Mouse (Mus musculus) limb, embryonic 14.5 days (tissue): ENCODE measurements around the gene Tex22. TPM values are rescaled to one million over a fixed set of nuclear protein-coding genes. Genes with fewer than 3 reads are reported as not detected.

Experiments used
- ATAC-seq: fragments of 200-750 bp; cut with Nextera tagmentation; 2 replicates; pipeline ENCODE4 v1.8.0; 2017; ENCODE audit warnings: low read depth, moderate number of reproducible peaks, moderate TSS enrichment; ENCODE audit not compliant: low FRiP score
- DNase-seq: peaks from one replicate; pipeline ENCODE4 v3.0.0-alpha.2; 2015; ENCODE audit warnings: low spot score
- H3K27ac ChIP-seq: fragments of 300-500 bp; sonication (generic); replicated peaks from 2 replicates; pipeline ENCODE4 v1.5.1; 2014; ENCODE audit warnings: low read depth, mild to moderate bottlenecking, low read length, moderate library complexity, mixed read lengths
- H3K27me3 ChIP-seq: fragments of 300-500 bp; sonication (generic); 2 replicates; pipeline ENCODE4 v1.6.1; 2014; ENCODE audit warnings: low read length, mixed read lengths; ENCODE audit not compliant: control insufficient read depth, insufficient read depth
- H3K36me3 ChIP-seq: fragments of 300-500 bp; sonication (generic); 2 replicates; pipeline ENCODE4 v1.6.1; 2014; ENCODE audit warnings: mild to moderate bottlenecking, low read length, moderate library complexity, mixed read lengths; ENCODE audit not compliant: control insufficient read depth, insufficient read depth
- H3K4me1 ChIP-seq: fragments of 300-500 bp; sonication (generic); 2 replicates; pipeline ENCODE4 v1.6.1; 2014; ENCODE audit warnings: antibody characterized with exemption, low read length, mixed read lengths; ENCODE audit not compliant: control insufficient read depth, insufficient read depth
- H3K4me2 ChIP-seq: fragments of 300-500 bp; sonication (generic); replicated peaks from 2 replicates; pipeline ENCODE4 v1.6.1; 2014; ENCODE audit warnings: low read depth, mild to moderate bottlenecking, low read length, moderate library complexity; ENCODE audit not compliant: severe bottlenecking
- H3K4me3 ChIP-seq: fragments of 300-500 bp; sonication (generic); replicated peaks from 2 replicates; pipeline ENCODE4 v1.5.1; 2014; ENCODE audit warnings: low read length
- H3K9ac ChIP-seq: fragments of 300-500 bp; sonication (generic); 2 replicates; pipeline ENCODE4 v1.6.1; 2014; ENCODE audit warnings: mild to moderate bottlenecking, low read depth, low read length, moderate library complexity; ENCODE audit not compliant: severe bottlenecking
- H3K9me3 ChIP-seq: fragments of 300-500 bp; sonication (generic); 2 replicates; pipeline ENCODE4 v1.6.1; 2016; ENCODE audit warnings: low read length; ENCODE audit not compliant: control insufficient read depth
- POLR2A ChIP-seq: fragments of 200-500 bp; IDR thresholded peaks from 2 replicates; pipeline ENCODE4 v1.8.0; 2012; ENCODE audit warnings: inconsistent platforms, mild to moderate bottlenecking, moderate library complexity, borderline replicate concordance; ENCODE audit not compliant: insufficient read depth, insufficient read length; ENCODE audit errors: extremely low read depth
- WGBS: fragments of 180-500 bp; shearing (Covaris S2); extraction: QIAGEN DNeasy Blood & Tissue Kit; methylation state at CpG from one replicate; pipeline ENCODE4 v1.1.7; 2014; 5-methylcytosine and 5-hydroxymethylcytosine counted together
- polyA plus RNA-seq, 2 experiments: library from polyadenylated mRNA; depleted of rRNA in 1 of 2; stranded (reverse) in 1 of 2; unstranded in 1 of 2; fragments of >200 nt; fragmentation: Nextera tagmentation in 1 of 2; extraction: Ambion mirVana in 1 of 2; gene quantifications; 2 replicates each; pipeline versions ENCODE4 v1.2.1 to v1.2.3; 2012 to 2014

Gene Tex22
- polyA plus RNA-seq, 2 experiments = 0.13 TPM; not detected in 1

GRCm38 (mm10) chr12:113097749-113098281, 23.5 kb downstream of the Tex22 start, which contains the start of gene Mta1:
Gene Mta1, plus strand, starts transcription at chr12:113098278.
- Histone ChIP-seq H3K9ac (peak within 1 kb of the TSS; percentile 99), H3K4me2 (peak within 1 kb of the TSS; percentile 94), H3K4me3 (peak within 1 kb of the TSS; percentile 98), H3K36me3 (0 out of 2 replicates have a peak, but pooled peaks cover 7% of the 10 kb centered on the region), H3K27ac (peak within 1 kb of the TSS; percentile 86), H3K9me3 (no peaks in the 10 kb centered on the region), H3K27me3 (no peaks in the 10 kb centered on the region), H3K4me1 (peaks cover 26% of the 10 kb centered on the region)
- 0 out of 2 replicates have a peak, but pooled peaks have one; percentile 43 for TF ChIP-seq POLR2A
- WGBS = 5% methylated on average over 19 of the region's 53 CpGs
- ATAC-seq (peak; percentile 80), DNase-seq (peak; percentile 66)

DNA sequence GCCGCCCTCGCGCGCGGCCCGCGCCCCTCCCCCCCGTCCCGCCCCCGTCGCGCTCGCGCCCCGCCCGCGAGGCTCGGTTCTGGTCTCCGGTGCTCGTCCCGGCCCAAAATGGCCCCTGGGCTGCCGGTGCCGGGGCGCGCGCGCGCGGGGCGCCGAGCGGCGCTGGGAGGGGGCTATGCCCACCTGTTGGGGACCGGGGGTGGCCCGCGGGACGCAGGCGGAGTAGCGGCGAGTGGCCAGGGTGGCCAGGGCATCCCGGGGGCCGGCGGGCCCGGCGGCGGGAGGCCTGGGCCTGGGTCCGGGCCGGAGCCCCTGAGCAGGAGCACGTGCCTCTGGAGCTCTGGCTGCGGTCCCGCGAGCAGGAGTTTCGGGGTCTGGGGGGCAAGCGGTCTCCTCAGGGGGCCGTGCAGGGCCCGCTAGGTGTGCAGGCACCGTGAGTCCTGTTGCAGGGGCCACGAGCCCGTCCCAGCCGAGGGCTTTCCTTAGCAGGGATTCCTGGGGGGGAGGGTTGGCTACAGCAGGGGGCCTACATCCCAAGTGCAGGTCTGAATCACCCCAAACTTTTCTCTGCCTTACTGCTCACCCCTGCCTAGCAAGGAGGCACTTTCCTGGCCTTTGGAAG, 24.3 kb downstream of the Tex22 start:
- 0% methylated on average over 33 of the region's 60 CpGs for WGBS
- H3K4me2 ChIP-seq = peak overlapping the region; percentile 94
- H3K4me1 ChIP-seq = peaks cover 26% of the 10 kb centered on the region
- ATAC-seq = no peak
- H3K27ac ChIP-seq = peak overlapping the region; percentile 86
- H3K9ac ChIP-seq = peak overlapping the region; percentile 99
- DNase-seq = no peak
- peak overlapping the region; percentile 98 for H3K4me3 ChIP-seq
- H3K36me3 ChIP-seq = 0 out of 2 replicates have a peak, but pooled peaks cover 7% of the 10 kb centered on the region
- no peaks in the 10 kb centered on the region for H3K27me3 ChIP-seq
- TF ChIP-seq POLR2A = no peak
- no peaks in the 10 kb centered on the region for H3K9me3 ChIP-seq

DNA sequence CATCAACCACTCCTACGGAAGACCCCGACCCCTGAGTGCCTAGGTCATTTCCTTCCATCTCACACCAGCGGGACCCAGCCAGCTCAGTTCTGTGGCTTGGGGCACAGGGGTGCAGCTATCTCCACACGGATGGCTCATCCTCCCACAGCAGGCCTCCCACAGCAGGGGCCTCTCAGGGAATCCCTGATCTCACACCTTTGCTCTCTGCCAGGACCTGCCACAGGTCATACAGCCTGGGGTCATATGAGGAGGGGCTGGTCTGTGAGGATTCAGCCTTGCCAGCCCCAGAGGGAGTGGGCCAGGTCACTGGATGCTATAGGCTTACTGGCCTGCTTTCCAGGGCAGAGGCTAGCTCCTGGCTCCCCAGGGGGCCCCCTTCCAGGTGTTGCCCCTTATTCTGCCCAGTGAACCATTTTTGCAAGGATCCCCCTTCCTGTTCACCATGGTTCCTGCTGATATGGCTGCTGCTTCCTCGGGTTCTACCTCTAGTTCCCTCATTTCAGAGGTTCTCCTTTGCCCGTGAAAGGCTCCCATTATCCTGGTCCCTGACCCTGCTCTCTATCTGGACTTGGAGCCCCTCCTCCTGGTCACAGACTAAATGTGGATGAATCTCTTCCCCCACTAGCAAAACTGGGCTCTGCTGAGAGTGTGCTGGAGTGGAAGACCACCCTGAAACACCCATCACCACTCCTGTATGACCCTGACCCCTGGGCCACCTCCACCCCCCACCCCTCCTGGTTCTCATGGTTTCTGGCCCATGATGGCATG, 25.4 kb downstream of the Tex22 start:
- Histone ChIP-seq H3K27ac (0 out of 2 replicates have a peak overlapping the region, but pooled peaks have one; percentile 86), H3K27me3 (no peaks in the 10 kb centered on the region), H3K4me1 (peaks cover 26% of the 10 kb centered on the region), H3K9ac (peak overlapping the region; percentile 99), H3K4me3 (peak overlapping the region; percentile 98), H3K4me2 (peak overlapping the region; percentile 94), H3K9me3 (no peaks in the 10 kb centered on the region), H3K36me3 (0 out of 2 replicates have a peak, but pooled peaks cover 7% of the 10 kb centered on the region)
- DNase-seq = no peak
- no peak for ATAC-seq
- no peak for TF ChIP-seq POLR2A
- WGBS = 32% methylated on average over 6 of the region's 6 CpGs

DNA sequence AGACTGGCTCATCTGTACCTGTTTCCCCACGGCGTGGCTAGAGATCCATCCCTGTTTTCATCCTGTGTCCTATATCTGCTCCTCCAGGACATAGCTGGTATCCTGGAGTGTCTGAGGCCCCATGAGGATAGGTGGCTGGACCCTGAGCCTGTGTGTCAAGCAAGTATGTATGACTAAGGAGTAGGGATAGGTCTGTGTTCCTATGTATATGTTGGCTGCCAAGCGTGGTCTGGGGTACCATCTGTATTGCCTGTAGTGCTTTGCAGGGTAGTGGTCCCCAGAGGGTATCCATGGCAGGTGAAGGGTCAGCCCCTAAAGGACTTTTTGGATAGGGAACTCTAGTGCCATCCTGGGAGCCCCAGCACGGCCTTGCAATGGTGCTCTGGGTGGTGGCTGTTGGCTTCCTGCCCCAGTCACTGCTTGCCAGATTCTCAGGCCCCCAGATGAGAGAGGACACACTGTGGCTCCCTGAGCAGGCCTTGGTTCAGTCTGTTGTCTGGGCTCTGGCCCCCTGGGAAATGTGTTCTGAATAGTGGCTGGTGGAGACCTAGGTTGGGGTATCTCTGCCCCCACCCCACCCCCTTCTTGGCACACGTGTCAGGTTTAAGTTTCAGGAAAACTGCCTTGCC, 26.3 kb downstream of the Tex22 start:
- Histone ChIP-seq H3K27me3 (no peaks in the 10 kb centered on the region), H3K4me3 (no peak overlapping the region), H3K4me1 (peaks cover 26% of the 10 kb centered on the region), H3K9me3 (no peaks in the 10 kb centered on the region), H3K4me2 (no peak overlapping the region), H3K36me3 (peaks cover 11% of the 10 kb centered on the region; the same call in 1 of the 2 replicates), H3K9ac (peak overlapping the region; percentile 16; the same call in 1 of the 2 replicates), H3K27ac (no peak overlapping the region)
- ATAC-seq (no peak), DNase-seq (no peak)
- 60% methylated on average over 3 of the region's 5 CpGs for whole genome bisulfite sequencing
- no peak for TF ChIP-seq POLR2A
